Mouse (Mus musculus) MEL (cell line): ENCODE results near the gene Cenph. TPM values are rescaled to one million over a fixed set of nuclear protein-coding genes. Genes with fewer than 3 reads are reported as not detected.

Experiments used
- DNase-seq: peaks from one replicate; pipeline ENCODE4 v3.0.0; 2011; ENCODE audit warnings: low read depth, low spot score
- H3K27ac ChIP-seq: 2 replicates; pipeline ENCODE4 v1.5.1; 2012; ENCODE audit warnings: low read depth, mild to moderate bottlenecking, control low read depth, low read length, moderate library complexity; ENCODE audit not compliant: control insufficient read depth
- H3K27me3 ChIP-seq, 2 experiments: fragments of 150-350 bp in 1 of 2; sonication (generic) in 1 of 2; 2 replicates each; pipeline ENCODE4 v1.6.1; 2012; ENCODE audit warnings: low read length in 2 of 2, mild to moderate bottlenecking in 2 of 2, improper control_type of control experiment in 1 of 2, moderate library complexity in 1 of 2; ENCODE audit not compliant: insufficient read depth in 2 of 2, control insufficient read depth in 1 of 2
- H3K36me3 ChIP-seq, 2 experiments: 2 replicates each; pipeline ENCODE4 v1.6.1; 2012 to 2014; ENCODE audit warnings: low read length in 2 of 2, improper control_type of control experiment in 1 of 2, inconsistent platforms in 1 of 2, mild to moderate bottlenecking in 1 of 2; ENCODE audit not compliant: insufficient read depth in 2 of 2, control insufficient read depth in 1 of 2
- H3K4me1 ChIP-seq, 2 experiments: fragments of 150-350 bp in 1 of 2; sonication (generic) in 1 of 2; 2 replicates each; pipeline ENCODE4 v1.6.1; 2012; ENCODE audit warnings: low read length in 2 of 2, improper control_type of control experiment in 1 of 2, mild to moderate bottlenecking in 1 of 2; ENCODE audit not compliant: insufficient read depth in 2 of 2, control insufficient read depth in 1 of 2
- H3K4me3 ChIP-seq, 2 experiments: fragments of 150-350 bp in 1 of 2; sonication (generic) in 1 of 2; 2 replicates each; pipeline ENCODE4 v1.5.1; 2012; ENCODE audit warnings: low read depth in 2 of 2, low read length in 2 of 2, mild to moderate bottlenecking in 2 of 2, moderate library complexity in 2 of 2, control low read depth in 1 of 2, improper control_type of control experiment in 1 of 2; ENCODE audit not compliant: control insufficient read depth in 1 of 2, insufficient read depth in 1 of 2
- H3K79me2 ChIP-seq: 2 replicates; pipeline ENCODE4 v1.6.1; 2012; ENCODE audit warnings: mild to moderate bottlenecking, low read length, moderate library complexity; ENCODE audit not compliant: control insufficient read depth, poor library complexity, insufficient read depth
- H3K9ac ChIP-seq: 2 replicates; pipeline ENCODE4 v1.6.1; 2012; ENCODE audit warnings: low read depth, mild to moderate bottlenecking, control low read depth, low read length, moderate library complexity; ENCODE audit not compliant: control insufficient read depth, poor library complexity, severe bottlenecking
- H3K9me3 ChIP-seq: fragments of 150-350 bp; sonication (generic); replicated peaks from 2 replicates; pipeline ENCODE4 v1.6.1; 2012; ENCODE audit warnings: mild to moderate bottlenecking, low read length, improper control_type of control experiment, moderate library complexity; ENCODE audit not compliant: insufficient read depth
- CHD1 ChIP-seq: IDR thresholded peaks from 2 replicates; pipeline ENCODE4 v1.6.1; 2012; ENCODE audit warnings: low read depth, mild to moderate bottlenecking, inconsistent platforms, low read length, improper control_type of control experiment
- CHD2 ChIP-seq: IDR thresholded peaks from 2 replicates; pipeline ENCODE4 v1.6.1; 2011; ENCODE audit warnings: low read length, improper control_type of control experiment
- CTCF ChIP-seq, 3 experiments: IDR thresholded peaks in 2 of 3; conservative IDR thresholded peaks in 1 of 3; 2 replicates each; pipeline ENCODE4 v1.5.1; 2011 to 2012; ENCODE audit warnings: low read length in 3 of 3, low read depth in 2 of 3, mild to moderate bottlenecking in 2 of 3, improper control_type of control experiment in 1 of 3, inconsistent platforms in 1 of 3, mixed read lengths in 1 of 3, moderate library complexity in 1 of 3; ENCODE audit not compliant: control insufficient read depth in 1 of 3, insufficient read depth in 1 of 3, poor library complexity in 1 of 3, severe bottlenecking in 1 of 3
- E2F4 ChIP-seq: IDR thresholded peaks from 2 replicates; pipeline ENCODE4 v1.6.1; 2011; ENCODE audit warnings: low read depth, low read length, improper control_type of control experiment, borderline replicate concordance
- ELF1 ChIP-seq: IDR thresholded peaks from 2 replicates; pipeline ENCODE4 v1.6.1; 2014; ENCODE audit warnings: low read depth, mild to moderate bottlenecking, inconsistent platforms, low read length, improper control_type of control experiment, moderate library complexity
- EP300 ChIP-seq, 2 experiments: IDR thresholded peaks; 2 replicates each; pipeline ENCODE4 v1.6.1; 2011; ENCODE audit warnings: improper control_type of control experiment in 2 of 2, low read length in 2 of 2, low read depth in 1 of 2, mild to moderate bottlenecking in 1 of 2
- ETS1 ChIP-seq: IDR thresholded peaks from 2 replicates; pipeline ENCODE4 v1.6.1; 2012; ENCODE audit warnings: low read depth, mild to moderate bottlenecking, inconsistent platforms, low read length, improper control_type of control experiment, moderate library complexity
- HCFC1 ChIP-seq: IDR thresholded peaks from 2 replicates; pipeline ENCODE4 v1.6.1; 2012; ENCODE audit warnings: low read depth, mild to moderate bottlenecking, inconsistent platforms, low read length, improper control_type of control experiment, moderate library complexity
- MAX ChIP-seq: IDR thresholded peaks from 2 replicates; pipeline ENCODE4 v1.6.1; 2011; ENCODE audit warnings: low read length, improper control_type of control experiment
- MAZ ChIP-seq: IDR thresholded peaks from 2 replicates; pipeline ENCODE4 v1.6.1; 2012; ENCODE audit warnings: low read depth, mild to moderate bottlenecking, inconsistent platforms, low read length, improper control_type of control experiment
- MEF2A ChIP-seq: IDR thresholded peaks from 2 replicates; pipeline ENCODE4 v1.6.1; 2014; ENCODE audit warnings: low read depth, mild to moderate bottlenecking, inconsistent platforms, low read length, improper control_type of control experiment; ENCODE audit not compliant: poor library complexity, insufficient replicate concordance, severe bottlenecking; ENCODE audit errors: extremely low read depth
- MYB ChIP-seq: IDR thresholded peaks from 2 replicates; pipeline ENCODE4 v1.6.1; 2011; ENCODE audit warnings: mild to moderate bottlenecking, low read depth, low read length, improper control_type of control experiment
- MYC ChIP-seq: IDR thresholded peaks from 2 replicates; pipeline ENCODE4 v1.6.1; 2011; ENCODE audit warnings: low read depth, mild to moderate bottlenecking, low read length, improper control_type of control experiment, moderate library complexity
- NELFE ChIP-seq: IDR thresholded peaks from 2 replicates; pipeline ENCODE4 v1.6.1; 2011; ENCODE audit warnings: low read depth, low read length, improper control_type of control experiment
- NRF1 ChIP-seq: IDR thresholded peaks from 2 replicates; pipeline ENCODE4 v1.6.1; 2014; ENCODE audit warnings: low read depth, mild to moderate bottlenecking, inconsistent platforms, low read length, improper control_type of control experiment, moderate library complexity; ENCODE audit not compliant: poor library complexity, insufficient read depth, severe bottlenecking
- POLR2A ChIP-seq, 2 experiments: IDR thresholded peaks; 2 replicates each; pipeline ENCODE4 v1.6.1; 2011 to 2012; ENCODE audit warnings: low read length in 2 of 2, mild to moderate bottlenecking in 2 of 2, control low read depth in 1 of 2, improper control_type of control experiment in 1 of 2, low read depth in 1 of 2, moderate library complexity in 1 of 2; ENCODE audit not compliant: control insufficient read depth in 1 of 2, insufficient read depth in 1 of 2, poor library complexity in 1 of 2
- POLR2AphosphoS2 ChIP-seq: IDR thresholded peaks from 2 replicates; pipeline ENCODE4 v1.6.1; 2011; ENCODE audit warnings: low read length, improper control_type of control experiment
- POLR2AphosphoS5 ChIP-seq: IDR thresholded peaks from 2 replicates; pipeline ENCODE4 v1.6.1; 2012; ENCODE audit warnings: low read depth, borderline replicate concordance, mild to moderate bottlenecking, inconsistent platforms, low read length, moderate library complexity, mixed read lengths
- RCOR1 ChIP-seq: IDR thresholded peaks from 2 replicates; pipeline ENCODE4 v1.6.1; 2012; ENCODE audit warnings: low read depth, mild to moderate bottlenecking, inconsistent platforms, low read length, improper control_type of control experiment
- SIN3A ChIP-seq: IDR thresholded peaks from 2 replicates; pipeline ENCODE4 v1.6.1; 2012; ENCODE audit warnings: low read length, improper control_type of control experiment, inconsistent platforms
- SMC3 ChIP-seq: IDR thresholded peaks from 2 replicates; pipeline ENCODE4 v1.6.1; 2011; ENCODE audit warnings: low read depth, low read length, improper control_type of control experiment
- TBP ChIP-seq: IDR thresholded peaks from 2 replicates; pipeline ENCODE4 v1.8.0; 2011; ENCODE audit warnings: low read depth, low read length, improper control_type of control experiment
- TCF12 ChIP-seq: IDR thresholded peaks from 2 replicates; pipeline ENCODE4 v1.6.1; 2014; ENCODE audit warnings: low read depth, mild to moderate bottlenecking, inconsistent platforms, low read length, improper control_type of control experiment, moderate library complexity
- UBTF ChIP-seq: IDR thresholded peaks from 2 replicates; pipeline ENCODE4 v1.6.1; 2012; ENCODE audit warnings: low read depth, mild to moderate bottlenecking, inconsistent platforms, low read length, improper control_type of control experiment, moderate library complexity, borderline replicate concordance; ENCODE audit not compliant: insufficient read depth
- ZMIZ1 ChIP-seq: IDR thresholded peaks from 2 replicates; pipeline ENCODE4 v1.6.1; 2012; ENCODE audit warnings: low read depth, mild to moderate bottlenecking, inconsistent platforms, low read length, improper control_type of control experiment, moderate library complexity
- polyA plus RNA-seq, 2 experiments: library from polyadenylated mRNA; stranded (reverse) in 1 of 2; unstranded in 1 of 2; fragments of >175 nt in 1 of 2; fragments of >200 nt in 1 of 2; gene quantifications; 2 replicates each; pipeline versions ENCODE4 v1.2.1 to v1.2.4; 2012; ENCODE audit warnings: low replicate concordance in 2 of 2, low read depth in 1 of 2; ENCODE audit not compliant: insufficient read length in 2 of 2, insufficient read depth in 1 of 2, missing spikeins in 1 of 2
- total RNA-seq: library from RNA; depleted of rRNA; stranded (reverse); fragments of 300-350 nt; gene quantifications from 2 replicates; pipeline ENCODE4 v1.2.3, GENCODE M21; 2012

Gene Cenph
- total and polyA plus RNA-seq, 3 experiments, result 33.3 to 48.8 TPM; not detected in 1

DNA sequence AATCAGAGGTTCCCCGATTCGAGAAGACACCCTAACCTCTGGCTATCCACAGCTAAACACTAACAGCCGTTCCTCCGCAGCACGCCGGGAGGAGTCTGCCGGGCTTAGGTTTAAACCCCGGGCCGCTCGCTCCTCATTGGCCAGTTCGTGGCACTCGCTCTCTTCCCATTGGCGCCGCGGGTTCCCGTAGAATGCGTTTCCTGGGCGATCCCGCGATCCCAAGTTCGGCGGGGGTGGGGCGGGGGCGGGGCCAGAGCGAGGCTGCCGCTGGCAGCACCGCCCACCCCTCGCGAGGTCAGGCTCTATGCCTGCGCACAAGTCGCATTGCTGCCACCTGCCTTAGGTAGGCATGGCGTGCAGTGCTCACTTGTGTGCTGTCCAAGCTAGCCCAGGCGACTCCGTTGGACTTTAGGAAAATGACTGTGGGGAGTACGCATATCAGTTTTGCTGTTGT, 10.7 kb upstream of the Cenph start, which contains the start of gene Ccnb1:
Gene Ccnb1, minus strand, starts transcription at position 157 of the 454 bp plus-strand sequence.
- H3K4me3 ChIP-seq, result peak within 1 kb of the TSS; percentile 94 to 98
- DNase-seq, result peak; percentile 98
- peak within 1 kb of the TSS; percentile 84 for H3K27ac ChIP-seq
- H3K9ac ChIP-seq, result peak within 1 kb of the TSS; percentile 90
- H3K79me2 ChIP-seq, result peaks cover 27% of the 10 kb centered on the region
- H3K27me3 ChIP-seq, result no peaks in the 10 kb centered on the region
- H3K9me3 ChIP-seq, result no peaks in the 10 kb centered on the region
- TF ChIP-seq CTCF (IDR thresholded peaks at IDR 0.05 in 2 of 3, conservative IDR thresholded peaks at IDR 0.05 in 1 of 3; ENCODE audit: control insufficient read depth in 1 of 3, insufficient read depth in 1 of 3, low read depth in 2 of 3, low read length in 3 of 3, poor library complexity in 1 of 3, severe bottlenecking in 1 of 3) (peak in 2 of 3 experiments; percentile 13 to 25; a peak in 3 of 6 replicates), SMC3 (peak; percentile 31), NELFE (peak; percentile 95), ELF1 (no peak), SIN3A (peak; percentile 84), MYC (peak; percentile 88), E2F4 (no peak), MYB (no peak), CHD1 (no peak), UBTF (no peak), TBP (peak; percentile 61; the same call in 1 of the 2 replicates), ETS1 (peak; percentile 42; the same call in 1 of the 2 replicates), NRF1 (peak; percentile 63), POLR2A (IDR thresholded peaks at IDR 0.05; ENCODE audit: control insufficient read depth in 1 of 2, insufficient read depth in 1 of 2, low read depth in 1 of 2, low read length in 2 of 2, poor library complexity in 1 of 2) (peak; percentile 99), MEF2A (no peak), HCFC1 (peak; percentile 66), CHD2 (peak; percentile 79), RCOR1 (0 out of 2 replicates have a peak, but pooled peaks have one; percentile 29), EP300 (IDR thresholded peaks at IDR 0.05; ENCODE audit: low read depth in 1 of 2, low read length in 2 of 2) (peak in 1 of 2 experiments; percentile 20; a peak in 1 of 4 replicates), TCF12 (peak; percentile 57; the same call in 1 of the 2 replicates), POLR2AphosphoS2 (peak; percentile 73; the same call in 1 of the 2 replicates), ZMIZ1 (peak; percentile 92), MAX (peak; percentile 69), POLR2AphosphoS5 (peak; percentile 85; the same call in 1 of the 2 replicates), MAZ (peak; percentile 74)
- peaks cover 8 to 18% of the 10 kb centered on the region in 2 experiments for H3K4me1 ChIP-seq
- peaks cover 31 to 34% of the 10 kb centered on the region in 2 experiments for H3K36me3 ChIP-seq
